Mouse (Mus musculus): ENCODE data around the gene Umad1. TPM values are rescaled to one million over a fixed set of nuclear protein-coding genes. Genes with fewer than 3 reads are reported as not detected.

Umad1 gene
- polyA plus RNA-seq, 3 experiments from 2014 or later = 9.2 to 21.0 (median 9.5) TPM

- no peak for ATAC-seq
Measured at GRCm38 (mm10) chr6:8420187-8420503, 161.1 kb downstream of the Umad1 start.

- no peak for ATAC-seq
Measured at GRCm38 (mm10) chr6:8421421-8421820, 162.3 kb downstream of the Umad1 start.

GRCm38 (mm10) chr6:8421959-8422581, 163.0 kb downstream of the Umad1 start:
- no peak for ATAC-seq

DNA sequence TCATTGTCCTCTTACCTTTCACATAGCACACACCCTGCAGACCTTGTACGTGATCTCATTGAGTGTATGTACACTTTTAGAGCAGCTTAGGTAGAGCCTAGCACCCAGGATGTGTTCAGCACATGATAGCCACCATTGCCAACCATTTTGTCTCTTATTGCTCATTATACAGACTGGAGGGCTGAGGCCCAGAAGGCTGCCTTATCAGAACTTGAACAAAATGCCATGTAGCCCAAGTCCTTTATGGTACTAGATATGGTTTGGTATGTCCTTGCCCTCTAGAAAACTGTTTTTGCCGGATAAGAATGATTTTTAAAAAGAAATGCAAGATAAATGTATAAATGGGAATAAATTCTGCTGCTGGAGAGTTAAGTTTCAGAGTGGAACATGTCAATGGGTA, 164.1 kb downstream of the Umad1 start:
- no peak for ATAC-seq

- ATAC-seq = no peak
Measured at GRCm38 (mm10) chr6:8427692-8428091, 168.6 kb downstream of the Umad1 start.

GRCm38 (mm10) chr6:8430610-8431234, 171.6 kb downstream of the Umad1 start:
- no peak for ATAC-seq

- ATAC-seq = no peak
Measured at GRCm38 (mm10) chr6:8433179-8433578, 174.1 kb downstream of the Umad1 start.

DNA sequence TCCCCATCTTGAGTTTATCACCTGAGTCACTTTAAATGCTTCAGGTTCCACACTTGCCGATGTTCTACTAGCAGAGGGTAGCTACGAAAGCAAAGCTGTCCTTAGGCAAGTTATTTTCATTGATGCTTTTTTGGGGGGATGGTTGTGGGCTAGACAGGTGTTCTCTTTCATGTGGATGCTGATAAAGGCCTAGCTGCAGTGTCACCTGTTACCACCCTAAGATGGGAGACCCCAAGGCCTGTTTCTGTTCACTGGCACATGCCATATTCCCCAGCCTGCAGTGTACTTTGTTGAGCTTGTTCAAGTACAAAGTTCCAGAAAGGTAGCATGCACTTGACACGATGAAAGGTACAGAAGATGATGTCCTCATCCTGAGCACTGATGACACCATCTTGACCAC, 178.8 kb downstream of the Umad1 start:
- ATAC-seq = no peak

DNA sequence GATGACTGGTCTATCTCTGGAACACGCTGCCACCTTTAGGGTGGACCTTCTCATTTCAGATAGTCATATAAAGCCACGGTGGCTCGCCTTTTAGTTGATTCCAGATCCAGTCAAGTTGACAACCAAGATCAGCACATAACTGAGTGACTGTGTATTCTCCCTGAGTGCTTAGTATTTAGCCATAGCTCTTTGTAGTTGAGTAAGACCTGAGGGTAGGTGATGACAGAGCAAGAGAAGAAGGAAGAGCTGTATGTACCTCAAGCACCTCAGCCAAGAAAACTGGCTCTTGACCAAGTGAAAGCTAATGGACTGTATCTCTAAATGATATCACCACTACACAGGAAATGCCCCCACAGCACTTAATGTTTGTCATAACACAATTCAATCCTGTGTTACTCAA, 182.7 kb downstream of the Umad1 start:
- no peak for ATAC-seq

DNA sequence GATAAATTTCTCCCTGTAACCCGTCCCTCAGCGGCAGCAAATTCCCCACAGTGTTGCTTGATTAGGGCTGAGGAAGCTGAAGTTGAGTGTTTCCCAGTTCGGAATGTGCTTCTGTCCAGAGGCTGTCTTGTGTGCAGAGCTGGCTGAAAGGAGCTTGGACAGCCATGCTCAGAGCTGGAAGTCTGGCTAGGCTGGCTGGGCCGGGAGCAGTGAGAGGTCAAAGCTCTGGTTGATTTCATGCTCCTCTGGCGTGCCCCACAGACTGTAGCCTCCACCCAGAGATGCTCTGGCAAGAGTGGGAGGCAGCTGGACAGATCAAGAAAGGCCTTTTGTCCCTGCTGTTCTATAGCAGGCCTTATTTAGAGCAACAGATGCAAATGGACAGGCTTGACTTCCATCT, 187.7 kb downstream of the Umad1 start:
- no peak for ATAC-seq

DNA sequence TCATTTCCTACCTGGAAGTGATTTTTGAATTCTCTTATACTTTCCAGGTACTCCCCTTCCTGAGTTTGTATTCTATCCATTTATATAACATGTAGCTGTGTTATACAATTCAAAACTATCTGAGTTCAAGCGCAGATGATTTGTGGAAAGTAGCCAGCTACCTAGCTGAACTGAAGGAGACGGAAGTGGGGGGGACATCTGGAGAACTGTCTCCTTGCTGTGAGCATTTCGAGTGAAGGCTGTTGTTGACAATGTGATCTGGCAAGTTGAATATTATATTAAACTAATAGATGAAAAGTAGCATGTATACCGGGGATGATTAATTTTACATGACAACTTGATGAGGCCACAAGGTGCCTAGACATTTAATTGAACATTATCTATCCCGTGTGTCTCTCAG, 196.5 kb downstream of the Umad1 start:
- ATAC-seq = no peak

DNA sequence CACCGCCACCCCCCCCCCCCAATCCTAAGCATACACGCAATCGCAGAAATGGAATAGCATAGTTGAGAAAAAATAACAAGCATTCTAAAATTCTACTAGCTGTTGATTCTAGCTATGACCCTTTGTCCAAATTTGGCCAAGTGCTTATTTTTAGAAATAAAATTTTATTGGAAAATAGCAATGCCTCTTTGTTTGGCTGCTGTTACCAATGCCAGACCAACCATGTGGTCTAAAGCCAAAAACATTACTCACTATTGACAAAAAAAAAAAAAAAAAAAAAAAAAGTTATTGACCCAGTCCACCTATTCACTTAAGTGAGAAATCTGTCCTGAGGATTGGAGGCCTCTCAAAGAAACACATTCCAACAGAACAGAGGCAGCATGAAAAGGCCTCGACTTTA, 199.5 kb downstream of the Umad1 start:
- no peak for ATAC-seq

- no peak for ATAC-seq
Measured at GRCm38 (mm10) chr6:8462447-8462846, 203.4 kb downstream of the Umad1 start.

DNA sequence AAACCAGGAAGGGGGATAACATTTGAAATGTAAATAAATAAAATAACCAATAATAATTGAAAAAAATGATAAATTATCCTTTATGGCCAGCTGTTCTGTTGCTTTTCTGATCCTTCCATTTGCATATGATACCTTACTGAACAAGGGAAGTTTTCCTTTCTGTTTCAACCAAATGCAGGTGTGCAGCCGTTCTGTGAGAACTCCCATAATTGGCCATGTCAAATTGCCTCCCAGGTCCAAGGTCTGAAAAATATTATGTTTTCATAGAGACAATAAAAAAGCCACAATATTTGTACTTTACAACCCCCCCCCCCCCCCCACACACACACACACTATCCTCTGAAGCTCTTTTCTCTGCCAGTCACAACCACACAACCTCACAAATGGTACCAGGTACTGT, 206.3 kb downstream of the Umad1 start:
- no peak for ATAC-seq

DNA sequence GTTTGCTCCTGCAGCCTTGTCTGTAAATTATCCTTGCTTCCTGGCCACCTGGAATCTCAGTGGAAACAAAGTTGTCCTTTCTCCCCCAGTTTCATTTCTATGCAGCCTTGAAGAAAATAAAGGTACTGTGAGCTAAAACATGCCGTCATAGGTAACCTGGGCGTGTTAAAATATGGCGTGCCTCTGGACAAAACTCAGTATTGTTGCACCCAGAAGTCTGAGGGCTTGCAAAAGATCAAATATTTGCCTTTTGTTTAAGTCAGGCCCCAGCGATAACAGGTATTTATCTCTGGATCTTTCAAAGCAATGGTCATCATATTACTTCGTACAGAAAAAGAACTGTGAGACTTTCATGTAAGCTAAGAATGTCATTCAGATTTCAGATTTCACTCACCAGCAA, 206.9 kb downstream of the Umad1 start:
- ATAC-seq = no peak

DNA sequence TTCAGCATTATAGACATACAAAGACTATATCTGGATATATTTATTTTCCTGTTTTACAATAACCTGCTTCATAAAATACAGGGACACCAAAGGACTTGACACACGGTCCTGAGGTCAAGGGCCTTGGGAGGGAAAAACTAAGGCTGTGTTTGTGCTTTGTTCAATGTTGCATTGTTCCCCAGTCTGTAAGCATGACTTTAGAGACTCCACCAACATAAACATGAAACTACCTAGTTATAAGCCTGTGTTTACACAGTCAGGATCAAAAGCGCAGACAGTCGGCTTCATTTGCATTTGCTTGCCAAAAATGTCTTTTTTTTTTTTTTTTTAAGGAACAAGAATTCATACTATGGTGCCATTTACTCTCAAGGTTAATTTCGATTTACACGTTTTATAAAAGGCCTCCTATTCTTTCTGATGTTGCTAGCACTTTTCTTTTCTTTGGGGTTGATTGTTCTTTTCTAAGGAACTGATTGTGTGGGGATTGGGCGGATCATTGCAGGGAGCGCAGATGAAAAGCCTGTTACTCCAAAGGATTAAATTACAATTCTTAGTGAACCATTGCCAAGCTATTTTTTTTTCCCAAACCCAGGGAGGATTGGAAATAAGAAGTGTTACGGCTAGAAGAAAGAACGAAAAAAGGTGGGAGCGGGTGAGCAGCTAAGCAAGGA, 208.7 kb downstream of the Umad1 start:
- ATAC-seq = no peak

DNA sequence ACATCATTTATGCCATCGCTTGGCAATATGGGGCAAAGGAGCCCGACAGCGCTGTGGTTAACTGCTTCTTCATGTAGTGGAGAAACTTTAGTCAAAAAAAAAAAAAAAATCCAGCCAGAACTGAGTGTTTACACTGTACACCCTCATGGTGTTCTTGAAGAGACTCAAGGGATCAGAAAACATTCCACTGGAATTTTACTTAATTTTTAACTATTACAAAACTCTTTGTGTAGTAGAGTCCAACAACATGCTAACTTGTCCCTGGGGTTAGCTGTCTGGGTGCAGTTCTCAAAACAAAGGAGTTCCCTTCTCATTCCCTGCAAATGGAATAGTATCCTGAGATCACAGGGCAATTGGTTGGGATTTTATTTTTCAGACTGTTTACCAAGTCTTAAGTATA, 210.8 kb downstream of the Umad1 start:
- no peak for ATAC-seq

DNA sequence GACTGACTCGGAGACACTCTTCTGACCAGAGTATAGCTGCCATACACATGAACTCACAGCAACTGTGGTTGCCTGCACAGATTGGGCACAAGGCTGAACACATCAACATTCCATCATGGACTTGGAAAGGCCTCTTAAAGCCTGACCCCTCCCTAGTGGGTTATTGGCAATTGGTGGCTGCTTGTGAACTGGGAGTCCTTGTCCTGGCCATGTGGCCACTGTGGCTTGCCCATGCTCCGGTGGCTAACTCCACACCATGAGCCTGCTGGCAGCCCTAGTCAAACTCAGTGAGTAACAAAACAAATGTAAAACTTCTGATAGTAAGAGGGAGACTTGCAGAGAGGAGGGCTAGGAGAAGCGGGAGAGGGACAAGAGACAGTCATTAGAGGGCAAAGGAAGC, 213.0 kb downstream of the Umad1 start:
- no peak for ATAC-seq

DNA sequence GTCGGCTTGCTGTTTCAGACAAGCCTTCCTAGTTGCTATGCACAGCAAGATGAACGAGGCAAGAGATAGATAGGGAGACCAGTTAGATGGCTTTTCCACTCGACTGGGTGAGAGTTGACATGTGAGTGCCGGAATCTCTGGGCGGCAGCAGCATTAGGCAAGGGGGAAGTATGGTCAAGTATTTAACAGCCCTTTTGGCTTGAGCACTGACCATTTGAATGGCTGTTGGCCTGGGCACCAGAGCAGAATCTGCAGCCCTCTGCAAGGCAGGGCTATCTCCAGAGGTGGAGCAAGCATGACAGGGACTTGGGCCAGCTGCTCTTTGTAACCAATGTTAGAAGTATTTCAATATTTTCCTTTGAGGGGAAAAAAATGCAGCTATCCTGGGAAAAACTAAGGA, 213.8 kb downstream of the Umad1 start:
- ATAC-seq = no peak

DNA sequence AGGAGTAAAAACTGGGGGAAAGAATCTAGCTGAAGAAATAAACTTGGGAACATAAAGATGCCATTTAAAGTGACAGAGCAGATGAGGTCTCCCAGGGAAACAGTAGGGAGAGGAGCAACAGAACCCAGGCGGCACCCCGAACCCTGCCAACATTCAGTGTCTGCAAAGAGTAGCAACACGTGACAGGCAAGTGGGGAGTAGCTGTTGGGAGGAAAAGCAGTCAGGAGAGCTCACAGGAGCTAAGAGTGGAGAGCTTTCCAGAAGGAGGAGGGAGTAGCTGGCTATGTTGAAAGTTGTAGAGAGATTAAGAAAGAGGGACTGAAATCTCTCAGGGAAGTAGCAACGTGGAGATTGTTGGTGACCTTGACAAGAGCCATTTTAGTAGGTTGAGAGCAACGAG, 214.4 kb downstream of the Umad1 start:
- ATAC-seq = no peak

GRCm38 (mm10) chr6:8474316-8474715, 215.2 kb downstream of the Umad1 start:
- no peak for ATAC-seq

GRCm38 (mm10) chr6:8474820-8475219, 215.7 kb downstream of the Umad1 start:
- ATAC-seq = no peak

GRCm38 (mm10) chr6:8479176-8479575, 220.1 kb downstream of the Umad1 start:
- no peak for ATAC-seq

DNA sequence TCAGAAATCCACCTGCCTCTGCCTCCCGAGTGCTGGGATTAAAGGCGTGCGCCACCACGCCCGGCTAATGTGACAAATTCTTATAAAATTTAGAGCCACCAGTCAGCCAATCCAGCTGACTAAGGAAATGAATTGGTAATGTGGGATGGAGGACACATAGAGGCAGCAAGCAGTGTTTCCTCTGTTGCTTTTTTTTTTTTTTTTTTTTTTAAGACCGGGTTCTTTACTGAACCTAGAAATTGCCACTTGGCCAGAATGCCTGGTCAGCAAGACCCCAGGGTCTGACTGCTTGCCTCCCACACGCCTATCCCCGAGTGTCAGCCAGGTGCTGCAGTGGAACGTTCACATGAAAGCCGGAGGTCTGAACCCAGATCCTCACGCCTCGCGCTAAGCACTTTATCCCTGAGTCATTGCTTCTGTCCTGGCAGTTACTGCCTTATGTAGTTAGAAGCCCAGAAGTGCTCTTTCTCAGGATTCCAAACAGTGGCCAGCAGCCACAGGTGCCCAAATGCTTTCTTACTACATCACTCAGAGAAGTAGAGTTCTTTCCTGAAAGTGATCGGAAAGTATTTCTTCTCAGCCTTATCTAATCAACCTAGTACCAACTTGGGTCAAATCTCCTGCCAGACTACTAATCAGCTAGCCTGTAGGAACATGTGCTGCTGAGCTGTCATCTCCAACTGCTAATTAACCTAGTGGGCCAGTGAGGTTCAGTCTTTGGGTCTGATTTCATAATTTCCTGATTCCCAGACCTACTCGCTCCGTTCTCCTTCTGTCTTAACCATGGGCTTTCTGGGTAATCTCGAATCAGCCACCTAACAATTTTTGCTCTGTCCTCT, 225.6 kb downstream of the Umad1 start:
- ATAC-seq = peak; percentile 0
